In the genomic region with DNA sequence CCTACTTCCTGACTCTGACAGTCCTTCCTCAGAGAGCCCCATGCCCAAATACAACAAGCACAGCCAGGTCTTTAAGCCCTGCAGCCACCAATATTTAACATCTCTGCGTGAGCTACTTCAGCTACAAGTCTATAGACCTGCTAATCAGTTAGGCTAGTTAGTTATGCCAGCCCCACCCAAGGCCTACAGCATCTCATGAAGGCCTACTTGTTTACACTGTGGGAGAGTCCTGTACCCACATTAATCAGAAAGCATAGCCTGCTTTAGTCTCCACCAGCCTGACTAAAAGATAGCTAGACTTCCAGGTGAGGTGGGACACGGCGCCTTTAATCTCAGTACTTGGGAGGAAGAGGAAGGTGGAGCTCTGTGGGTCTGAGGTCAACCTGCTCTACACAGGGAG, we compare ENCODE assay signal across 25 mouse cellular contexts. TPM values are rescaled to one million over a fixed set of nuclear protein-coding genes. Genes with fewer than 3 reads are reported as not detected.
"Had no signal": no experiment of that assay in that cellular context is flagged by ENCODE, and none has a peak within 500 bp of the region (broad histone marks: within the 10 kb centered on the region; RNA-seq: fewer than 3 reads in every experiment).

No protein-coding gene starts in this region.

- H3K4me2 ChIP-seq: liver, embryonic 13.5 days; liver, embryonic 15.5 days; lung, embryonic 15.5 days; midbrain, embryonic 12.5 days; neural tube, embryonic 13.5 days; neural tube, embryonic 15.5 days had no signal

- H3K9ac ChIP-seq: liver, embryonic 13.5 days; liver, embryonic 15.5 days; liver, postnatal 0 days; lung, embryonic 15.5 days; midbrain, embryonic 12.5 days; neural tube, embryonic 13.5 days; neural tube, embryonic 15.5 days had no signal

- ATAC-seq: liver, postnatal 0 days; lung, postnatal 0 days; midbrain, embryonic 16.5 days had no signal

- DNase-seq: liver, embryonic 13.5 days; liver, postnatal 0 days; lung, adult 2 months; lung, postnatal 4 days; midbrain, embryonic 14.5 days; retina, postnatal 1 day; right cerebral cortex, adult 18-20 months; right cerebral cortex, postnatal 25 days; right cerebral cortex, postnatal 4 days; spleen, adult 18-20 months; thymus, adult 2 months; thymus, postnatal 25 days; thymus, postnatal 4 days had no signal

- H3K27me3 ChIP-seq: liver, embryonic 13.5 days; lung, embryonic 15.5 days; midbrain, embryonic 12.5 days; neural tube, embryonic 13.5 days; neural tube, embryonic 15.5 days had no signal

- H3K36me3 ChIP-seq: liver, embryonic 13.5 days; liver, embryonic 15.5 days; lung, embryonic 15.5 days; midbrain, embryonic 10.5 days; midbrain, embryonic 12.5 days; neural tube, embryonic 13.5 days; neural tube, embryonic 15.5 days had no signal

- H3K4me1 ChIP-seq: liver, embryonic 13.5 days; liver, embryonic 15.5 days; lung, embryonic 15.5 days; midbrain, embryonic 10.5 days; midbrain, embryonic 12.5 days; neural tube, embryonic 13.5 days; neural tube, embryonic 15.5 days had no signal

- H3K9me3 ChIP-seq: liver, embryonic 13.5 days; liver, embryonic 15.5 days; lung, embryonic 15.5 days; midbrain, embryonic 10.5 days; midbrain, embryonic 12.5 days; neural tube, embryonic 13.5 days; neural tube, embryonic 15.5 days had no signal

- H3K4me3 ChIP-seq: liver, embryonic 13.5 days; liver, embryonic 15.5 days; lung, embryonic 15.5 days; midbrain, embryonic 10.5 days; midbrain, embryonic 12.5 days; myocyte; neural tube, embryonic 13.5 days; neural tube, embryonic 15.5 days had no signal

- H3K27ac ChIP-seq: liver, embryonic 13.5 days; liver, embryonic 15.5 days; lung, embryonic 15.5 days; midbrain, embryonic 10.5 days; midbrain, embryonic 12.5 days; neural tube, embryonic 13.5 days; neural tube, embryonic 15.5 days had no signal

RNA-seq across cellular contexts. Expression of a gene that starts 13.4 kb away (rescaled TPM):
- total RNA-seq: megakaryocyte, adult 5-6 weeks; megakaryocyte-erythroid progenitor cell, adult 5-6 weeks had no signal
- polyA plus RNA-seq: liver, embryonic 13.5 days; liver, embryonic 15.5 days; liver, postnatal 0 days; lung, embryonic 15.5 days; midbrain, embryonic 12.5 days; midbrain, embryonic 16.5 days; myocyte; neural tube, embryonic 11.5 days; neural tube, embryonic 13.5 days had no signal
